In genomic region chr19:44968329-44968728, GRCm38 (mm10) we compare ENCODE assay signal across 17 mouse cellular contexts. TPM values are rescaled to one million over a fixed set of nuclear protein-coding genes. Genes with fewer than 3 reads are reported as not detected.
"Had no signal": no experiment of that assay in that cellular context is flagged by ENCODE, and none has a peak within 500 bp of the region (broad histone marks: within the 10 kb centered on the region; RNA-seq: fewer than 3 reads in every experiment).

No protein-coding gene starts in this region.

- H3K4me3 ChIP-seq: neural tube, embryonic 13.5 days; neural tube, embryonic 15.5 days; stomach, embryonic 15.5 days had no signal

- H3K9ac ChIP-seq: neural tube, embryonic 13.5 days; neural tube, embryonic 15.5 days; stomach, embryonic 15.5 days had no signal

- DNase-seq: retina, postnatal 1 day; right cerebral cortex, adult 18-20 months; right cerebral cortex, postnatal 14 days; right cerebral cortex, postnatal 25 days; right cerebral cortex, postnatal 4 days; spleen, adult 18-20 months; thymus, adult 18-20 months; thymus, adult 2 months; thymus, postnatal 14 days; thymus, postnatal 25 days; thymus, postnatal 36 days; thymus, postnatal 4 days had no signal

- H3K27me3 ChIP-seq: neural tube, embryonic 13.5 days; neural tube, embryonic 15.5 days; stomach, embryonic 15.5 days had no signal

- H3K4me2 ChIP-seq: neural tube, embryonic 13.5 days; neural tube, embryonic 15.5 days; stomach, embryonic 15.5 days had no signal

- H3K27ac ChIP-seq: neural tube, embryonic 13.5 days; neural tube, embryonic 15.5 days; stomach, embryonic 15.5 days; stomach, postnatal 0 days had no signal

- H3K9me3 ChIP-seq: neural tube, embryonic 13.5 days; neural tube, embryonic 15.5 days; stomach, embryonic 15.5 days had no signal

- H3K4me1 ChIP-seq: neural tube, embryonic 13.5 days; neural tube, embryonic 15.5 days; stomach, embryonic 15.5 days had no signal

RNA-seq across cellular contexts. Expression of gene Sema4g, which starts 20.6 kb away (rescaled TPM):
- total RNA-seq: neutrophil, adult 5-6 weeks had no signal
